Mouse (Mus musculus): ENCODE data around the gene Fam71a.

Gene Fam71a

GRCm38 (mm10) chr1:191164717-191165116 is at the start of gene Fam71a:
Fam71a (minus strand) TSS chr1:191164817.
- DNase-seq = no peak

DNA sequence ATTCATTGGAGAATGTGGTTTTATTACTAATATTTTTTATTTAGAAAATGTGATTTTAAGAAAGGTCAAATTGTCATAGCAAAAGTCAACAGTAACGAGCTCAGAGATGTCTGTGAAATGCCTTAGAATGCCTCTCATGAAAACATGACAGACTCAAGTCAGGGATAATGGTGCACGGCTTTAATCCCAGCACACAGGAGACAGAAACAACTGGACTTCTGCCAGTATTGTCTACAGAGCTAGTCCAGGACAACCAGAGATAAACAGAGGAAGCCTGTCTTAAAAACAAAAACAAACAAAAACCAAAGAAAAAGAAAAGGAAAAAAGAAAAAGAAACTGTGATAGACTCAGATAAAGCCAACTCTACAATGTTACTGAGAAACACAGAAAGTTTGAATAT is 46.5 kb upstream of the Fam71a start:
- DNase-seq = no peak

- DNase-seq = no peak
These were observed 41.2 kb upstream of the Fam71a start for GRCm38 (mm10) chr1:191205791-191206190.

GRCm38 (mm10) chr1:191204876-191205275 is 40.3 kb upstream of the Fam71a start:
- DNase-seq = no peak

DNA sequence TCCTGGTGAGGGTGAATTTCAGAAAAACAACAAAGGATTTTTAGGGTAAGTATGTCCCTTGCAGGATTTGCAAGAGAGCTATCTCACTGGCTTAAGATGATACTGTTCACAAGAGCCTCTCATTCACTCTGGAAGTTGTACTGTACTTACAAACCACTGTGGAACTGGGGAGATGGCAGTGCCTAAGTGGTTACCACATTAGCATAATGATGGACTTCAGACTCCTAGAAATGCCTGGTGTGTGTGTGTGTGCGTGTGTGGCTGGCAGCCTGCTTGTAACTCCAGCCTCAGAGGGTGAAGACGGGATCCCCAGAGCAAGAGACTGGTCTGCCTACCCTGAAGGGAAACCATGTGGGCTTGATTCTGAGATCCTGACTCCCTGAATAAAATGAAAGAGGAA is 38.9 kb upstream of the Fam71a start:
- no peak for DNase-seq

GRCm38 (mm10) chr1:191202208-191202952 is 37.8 kb upstream of the Fam71a start:
- no peak for DNase-seq

GRCm38 (mm10) chr1:191200816-191201602 is 36.4 kb upstream of the Fam71a start:
- DNase-seq = no peak

- no peak for DNase-seq
These were observed 33.3 kb upstream of the Fam71a start for GRCm38 (mm10) chr1:191197916-191198315.

- DNase-seq = no peak
These were observed 31.4 kb upstream of the Fam71a start for GRCm38 (mm10) chr1:191196016-191196415.

DNA sequence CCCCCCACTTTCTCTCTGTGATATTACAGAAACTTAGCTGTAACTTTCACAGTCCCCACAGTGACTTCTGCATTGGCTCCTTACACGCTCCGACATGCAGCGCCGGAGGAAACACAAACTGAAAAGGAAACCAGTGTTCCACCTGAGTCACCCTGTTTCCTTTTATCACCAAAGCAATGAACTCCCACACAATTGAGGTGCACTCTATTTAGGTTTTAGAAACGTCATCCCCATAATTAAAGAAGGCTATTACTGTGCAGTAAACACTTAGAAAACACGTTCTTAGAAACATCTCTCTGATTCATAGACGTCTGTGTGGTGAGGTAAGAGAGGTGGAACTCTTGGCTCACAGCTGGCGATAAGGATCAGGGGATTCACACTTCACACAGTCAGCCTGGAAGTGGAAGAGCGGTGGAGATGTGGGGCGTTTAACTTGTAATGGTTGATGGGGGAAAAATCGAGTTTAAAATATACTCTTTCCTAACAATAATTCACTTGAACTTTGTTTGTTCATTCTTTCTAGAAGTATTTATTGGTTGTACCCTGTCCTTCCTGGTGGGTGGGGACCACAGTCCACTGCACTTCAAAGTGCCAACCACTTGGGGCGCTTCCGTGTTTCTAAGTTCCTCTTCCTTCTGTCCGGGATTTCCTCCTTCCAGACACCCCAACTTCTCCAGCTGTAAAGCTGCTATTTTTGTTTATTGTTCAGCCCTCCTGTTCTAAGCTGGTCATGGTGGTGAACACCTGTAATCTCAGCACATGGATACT is 29.2 kb upstream of the Fam71a start:
- DNase-seq = peak; percentile 43

DNA sequence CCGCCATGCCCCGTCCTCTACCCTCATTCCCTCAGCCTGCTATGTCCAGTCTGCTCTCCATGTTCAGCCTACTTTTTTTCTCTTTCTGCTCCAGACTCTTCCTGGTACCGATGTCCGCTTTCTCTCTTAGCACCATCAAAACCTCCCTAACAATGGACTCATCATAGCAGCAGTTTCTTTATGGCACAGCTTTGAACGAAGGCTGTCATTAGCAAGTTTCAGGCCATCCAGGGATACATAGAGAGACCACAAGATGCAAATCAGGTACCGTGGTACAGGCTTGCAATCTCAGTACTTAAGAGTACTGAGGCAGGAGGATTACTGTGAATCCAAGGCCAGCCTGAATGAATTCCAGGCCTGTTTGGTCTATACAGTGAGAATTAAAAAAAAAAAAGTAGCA is 28.1 kb upstream of the Fam71a start:
- no peak for DNase-seq

DNA sequence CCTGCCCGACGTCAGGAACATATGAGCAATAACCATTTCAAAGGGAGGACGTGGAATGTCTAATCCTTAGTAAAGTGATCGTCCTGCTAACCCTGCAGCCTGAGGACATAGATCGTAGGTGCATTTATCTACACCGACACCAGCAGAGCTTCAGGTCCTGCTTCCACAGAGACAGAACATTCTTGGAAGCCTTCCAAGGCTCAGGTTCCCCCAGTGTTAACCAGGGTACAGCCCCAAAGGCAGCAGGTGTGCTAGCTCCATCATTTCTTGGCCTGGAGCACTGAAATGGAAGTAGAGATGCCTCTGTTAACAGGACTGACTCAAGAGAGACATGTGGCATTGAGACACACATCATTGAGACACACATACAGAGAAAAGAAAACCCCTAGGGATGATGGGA is 27.6 kb upstream of the Fam71a start:
- DNase-seq = no peak

DNA sequence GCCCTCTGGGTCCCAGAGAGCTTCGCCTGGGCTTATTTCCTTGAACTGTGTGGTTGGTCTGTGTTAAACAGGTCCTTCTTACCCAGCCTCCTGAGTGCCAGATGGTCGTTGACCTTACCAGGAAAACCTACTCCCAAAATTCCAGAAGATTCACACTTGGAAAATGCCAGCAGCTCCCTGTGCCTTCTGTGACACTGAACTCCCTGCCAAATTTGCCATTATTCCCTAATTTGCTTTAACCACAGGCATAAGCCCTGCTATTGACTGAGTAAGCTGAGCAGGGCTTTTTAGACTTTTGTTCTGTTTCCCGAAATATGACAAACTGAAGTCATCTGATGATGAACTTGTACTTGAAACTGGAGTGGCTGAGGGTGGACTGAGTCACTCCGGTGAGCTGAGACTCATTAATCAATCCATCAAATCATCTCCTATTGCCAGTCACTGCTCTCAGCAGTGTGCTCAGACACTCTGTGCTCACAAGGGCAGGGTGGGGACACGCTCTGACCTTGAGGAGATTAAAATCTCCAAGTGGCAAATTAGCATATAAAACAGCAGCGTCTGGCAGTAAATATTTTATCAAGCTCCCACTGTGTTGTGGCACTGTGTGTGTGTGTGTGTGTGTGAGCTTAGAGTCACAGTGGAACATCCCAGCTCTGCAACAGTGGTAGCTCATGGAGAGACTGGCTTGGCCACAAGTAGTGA is 25.2 kb upstream of the Fam71a start:
- no peak for DNase-seq

DNA sequence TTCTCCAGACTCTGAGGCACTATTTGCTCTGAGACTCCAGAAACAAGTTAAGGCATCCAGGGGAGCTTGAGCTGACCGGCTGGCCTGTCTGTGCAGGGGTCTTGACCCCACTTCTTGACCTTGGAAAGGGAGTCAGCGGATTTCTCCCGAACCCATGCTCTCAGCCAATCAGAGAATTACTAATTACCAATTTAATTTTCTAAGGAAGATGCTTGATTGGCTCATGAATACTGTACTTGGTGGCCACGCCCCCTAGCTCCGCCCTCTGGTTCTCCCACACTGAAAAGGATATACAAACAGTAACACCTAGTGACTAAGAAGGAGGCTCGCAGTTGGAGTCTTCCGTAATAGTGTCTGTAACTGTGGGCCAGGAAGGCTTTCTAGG is 21.8 kb upstream of the Fam71a start:
- peak; percentile 56 for DNase-seq

- DNase-seq = peak; percentile 30
These were observed 21.3 kb upstream of the Fam71a start for GRCm38 (mm10) chr1:191185761-191186385.

DNA sequence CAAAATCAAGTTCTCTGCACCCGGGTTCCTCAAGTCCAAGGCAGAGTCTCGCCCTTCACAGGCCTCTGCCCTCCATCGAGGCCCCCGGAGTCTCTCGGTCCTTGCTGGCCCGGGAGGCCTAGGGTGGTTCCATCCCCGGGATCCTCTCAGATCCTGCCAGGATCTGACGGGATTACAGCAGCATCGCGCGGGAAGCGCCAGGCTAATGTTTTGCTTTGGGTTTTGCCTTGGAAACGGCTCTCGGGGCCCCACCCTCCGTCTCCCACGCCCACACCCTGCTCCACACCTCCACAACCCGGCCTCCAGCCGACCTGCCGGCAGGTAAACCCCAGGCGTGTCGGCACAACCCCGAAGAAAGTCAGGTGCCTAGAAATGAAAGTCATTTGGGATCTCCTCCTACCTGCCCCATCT is 20.2 kb upstream of the Fam71a start:
- peak; percentile 57 for DNase-seq

DNA sequence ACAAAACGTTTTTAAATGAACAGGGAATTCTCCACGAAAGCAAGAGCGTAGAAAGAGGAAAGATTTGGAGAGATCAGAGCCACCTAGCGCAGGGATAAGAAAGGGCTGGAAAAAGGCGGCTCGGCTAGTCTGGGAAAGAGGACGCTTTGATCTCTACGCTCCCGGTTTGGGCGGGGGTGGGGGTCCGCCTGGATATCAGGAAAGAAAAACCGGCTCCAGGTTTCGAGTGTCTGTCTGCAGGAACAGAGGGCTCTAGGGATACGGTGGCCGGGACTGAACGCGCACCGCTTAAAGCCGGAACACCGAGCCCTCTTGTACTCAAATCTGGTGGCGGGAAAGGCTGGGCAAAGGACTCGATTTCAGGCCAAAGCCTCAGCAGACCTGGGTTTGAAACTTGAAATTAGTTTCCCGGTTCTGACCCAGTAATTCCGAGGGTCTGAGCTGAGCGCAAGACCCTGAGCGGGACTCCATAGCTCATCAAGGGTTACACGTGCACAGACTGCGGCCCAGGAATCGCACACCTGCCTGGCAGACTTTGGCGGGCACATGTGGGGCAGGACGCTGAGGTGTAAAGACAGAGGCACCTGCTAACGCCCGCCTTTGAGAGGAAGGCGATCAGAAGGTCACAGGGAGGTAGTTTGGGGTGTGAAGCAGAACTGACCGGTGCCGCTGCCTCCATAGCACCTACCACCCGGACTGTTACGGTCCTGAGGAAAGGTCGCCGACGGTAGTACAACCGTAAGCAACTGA is 19.6 kb upstream of the Fam71a start:
- DNase-seq = peak; percentile 48

- peak; percentile 99 for DNase-seq
These were observed 18.8 kb upstream of the Fam71a start for GRCm38 (mm10) chr1:191183163-191184065.

DNA sequence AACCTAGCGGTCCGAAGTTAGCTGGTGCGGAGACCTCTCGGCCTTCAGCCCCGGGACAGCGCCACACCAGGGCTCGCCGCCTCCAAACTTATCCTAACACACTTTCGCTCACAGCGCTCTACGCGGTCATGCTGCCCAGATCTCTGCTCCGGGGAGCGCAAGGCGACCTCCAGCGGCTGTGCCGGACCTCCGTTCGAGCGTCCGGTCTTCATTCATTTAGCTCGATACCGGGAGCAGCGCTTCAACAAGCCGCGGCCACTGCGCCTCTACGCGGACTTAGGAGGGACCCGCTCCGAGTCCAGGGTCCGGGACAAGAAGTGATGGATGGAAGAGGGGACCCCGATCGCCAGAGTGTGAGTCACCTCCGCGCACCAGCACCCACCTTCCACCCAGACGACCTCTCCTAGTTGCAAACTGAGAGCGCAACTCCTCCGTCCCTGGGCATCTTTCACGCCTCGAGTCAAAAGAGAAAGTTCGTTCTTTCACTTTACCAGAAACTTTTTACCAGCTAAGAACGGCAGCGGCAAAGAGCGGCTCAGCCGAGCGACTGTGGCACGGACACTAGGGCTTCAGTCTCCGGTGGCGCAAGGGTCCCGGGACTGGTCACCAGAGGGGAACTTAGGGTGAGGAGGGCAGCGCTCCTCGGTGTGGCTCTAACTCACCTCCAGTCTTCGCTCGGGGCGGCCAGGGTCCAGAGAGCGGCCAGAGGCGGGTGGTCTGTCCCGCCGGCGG is 18.0 kb upstream of the Fam71a start:
- peak; percentile 75 for DNase-seq

All from kidney, adult 18-20 months (tissue).